In genomic region chr19:56821798-56822447, GRCm38 (mm10) we compare ENCODE assay signal across 8 mouse cellular contexts. TPM values are rescaled to one million over a fixed set of nuclear protein-coding genes. Genes with fewer than 3 reads are reported as not detected.
A peak's percentile ranks its signal among the peaks of the same experiment; 100 is the strongest.
DNase-seq lines count a peak whose midpoint lies in the region; ATAC-seq and TF ChIP-seq lines count a peak whose summit lies in the region.

Gene Ccdc186, minus strand, starts transcription at chr19:56822190.

- in situ Hi-C loops in ES-E14 (cut with MboI; ENCODE audit: low sequenced_read_pairs in 2 of 2, unreplicated experiment in 2 of 2), result no loop called here

- H3K27me3 ChIP-seq in forebrain, embryonic 15.5 days, result no peaks in the 10 kb centered on the region
- no peaks in the 10 kb centered on the region for H3K27me3 ChIP-seq in lung, embryonic 14.5 days (ENCODE audit: insufficient read depth, low read length)
- no peaks in the 10 kb centered on the region; the same call in 1 of the 2 replicates for H3K27me3 ChIP-seq in thymus, adult 2 months (ENCODE audit: control insufficient read depth, insufficient read depth, low read length)

- peak within 1 kb of the TSS; percentile 91 for H3K4me3 ChIP-seq in ES-E14 (ENCODE audit: insufficient read depth in 1 of 2, low read depth in 1 of 2, low read length in 2 of 2, poor library complexity in 1 of 2, severe bottlenecking in 1 of 2)
- H3K4me3 ChIP-seq in forebrain, embryonic 15.5 days, result peak within 1 kb of the TSS; percentile 96
- peak within 1 kb of the TSS; percentile 99 for H3K4me3 ChIP-seq in layer of hippocampus, adult 2 months
- H3K4me3 ChIP-seq in lung, embryonic 14.5 days (ENCODE audit: low read depth, low read length), result peak within 1 kb of the TSS; percentile 99
- peak within 1 kb of the TSS; percentile 88 for H3K4me3 ChIP-seq in olfactory bulb, adult 2 months (ENCODE audit: insufficient read depth, low read depth, low read length)
- H3K4me3 ChIP-seq in thymus, adult 2 months (ENCODE audit: control insufficient read depth, insufficient read depth, low read length), result peak within 1 kb of the TSS; percentile 99

- TF ChIP-seq CTCF in layer of hippocampus, adult 2 months (conservative IDR thresholded peaks at IDR 0.05), result no peak
- no peak for TF ChIP-seq CTCF in lung, embryonic 14.5 days (IDR thresholded peaks at IDR 0.05; ENCODE audit: low read depth)
- TF ChIP-seq CTCF in olfactory bulb, adult 2 months (IDR thresholded peaks at IDR 0.05; ENCODE audit: insufficient read depth, low read depth, low read length), result no peak
- no peak for TF ChIP-seq CTCF in thymus, adult 2 months (IDR thresholded peaks at IDR 0.05; ENCODE audit: borderline replicate concordance, control insufficient read depth, extremely low read depth, insufficient read depth, low read length, poor library complexity)

- H3K9me3 ChIP-seq in ES-E14 (ENCODE audit: control insufficient read depth, insufficient read depth, low read depth, low read length), result no peaks in the 10 kb centered on the region
- no peaks in the 10 kb centered on the region for H3K9me3 ChIP-seq in forebrain, embryonic 15.5 days
- no peaks in the 10 kb centered on the region; the same call in 1 of the 2 replicates for H3K9me3 ChIP-seq in lung, embryonic 14.5 days (ENCODE audit: low read depth, low read length)

- ATAC-seq in forebrain, embryonic 15.5 days (replicated peaks), result peak; percentile 96
- peak; percentile 93 for ATAC-seq in lung, embryonic 14.5 days (ENCODE audit: insufficient read depth)

- intact Hi-C loops in heart, postnatal 25 days (cut with DNase I), result no loop called here

- WGBS in forebrain, embryonic 15.5 days, result under 1% methylated on average over 79 of the region's 79 CpGs
- WGBS in lung, embryonic 14.5 days, result under 1% methylated on average over 79 of the region's 79 CpGs
- WGBS in olfactory bulb, adult 2 months, result under 1% methylated on average over 79 of the region's 79 CpGs
- under 1% methylated on average over 79 of the region's 79 CpGs for WGBS in thymus, adult 2 months

- DNase-seq in ES-E14 (ENCODE audit: low read depth, low spot score), result peak; percentile 92
- peak; percentile 94 for DNase-seq in cerebellum, adult 11-12 months
- peak; percentile 91 for DNase-seq in heart, postnatal 25 days (ENCODE audit: low spot score)
- DNase-seq in layer of hippocampus, adult 2 months (ENCODE audit: low spot score in 2 of 2), result peak; percentile 95
- peak; percentile 99 for DNase-seq in lung, embryonic 14.5 days
- peak; percentile 95 for DNase-seq in thymus, adult 2 months

- no peak within 1 kb of the TSS for H3K27ac ChIP-seq in ES-E14 (ENCODE audit: insufficient read depth, low read depth, low read length, poor library complexity, severe bottlenecking)
- H3K27ac ChIP-seq in forebrain, embryonic 15.5 days (replicated peaks), result peak within 1 kb of the TSS; percentile 93
- H3K27ac ChIP-seq in layer of hippocampus, adult 2 months, result peak within 1 kb of the TSS; percentile 94
- peak within 1 kb of the TSS; percentile 88 for H3K27ac ChIP-seq in lung, embryonic 14.5 days (ENCODE audit: low read depth)
- peak within 1 kb of the TSS; percentile 79 for H3K27ac ChIP-seq in olfactory bulb, adult 2 months (ENCODE audit: insufficient read depth, low read depth, low read length)
- H3K27ac ChIP-seq in thymus, adult 2 months (ENCODE audit: control insufficient read depth, insufficient read depth, low read length), result peak within 1 kb of the TSS; percentile 46

- H3K36me3 ChIP-seq in ES-E14 (ENCODE audit: control insufficient read depth, insufficient read depth, low read length, poor library complexity, severe bottlenecking), result no peaks in the 10 kb centered on the region
- H3K36me3 ChIP-seq in forebrain, embryonic 15.5 days, result no peaks in the 10 kb centered on the region
- H3K36me3 ChIP-seq in lung, embryonic 14.5 days (ENCODE audit: insufficient read depth), result no peaks in the 10 kb centered on the region
- H3K36me3 ChIP-seq in thymus, adult 2 months (ENCODE audit: control insufficient read depth, insufficient read depth, low read length), result no peaks in the 10 kb centered on the region

- H3K4me2 ChIP-seq in forebrain, embryonic 15.5 days (replicated peaks), result peak within 1 kb of the TSS; percentile 61
- H3K4me2 ChIP-seq in lung, embryonic 14.5 days, result peak within 1 kb of the TSS; percentile 70

- TF ChIP-seq POLR2A in olfactory bulb, adult 2 months (IDR thresholded peaks at IDR 0.05; ENCODE audit: insufficient read depth, low read depth, low read length), result peak; percentile 74
- TF ChIP-seq POLR2A in thymus, adult 2 months (IDR thresholded peaks at IDR 0.05; ENCODE audit: control insufficient read depth, extremely low read depth, insufficient read depth, low read length, poor library complexity), result peak; percentile 45; the same call in 1 of the 2 replicates

- peak within 1 kb of the TSS; percentile 96 for H3K9ac ChIP-seq in ES-E14 (ENCODE audit: insufficient read depth, low read depth, low read length, poor library complexity, severe bottlenecking)
- H3K9ac ChIP-seq in forebrain, embryonic 15.5 days (replicated peaks), result peak within 1 kb of the TSS; percentile 94
- H3K9ac ChIP-seq in lung, embryonic 14.5 days, result peak within 1 kb of the TSS; percentile 90

- peaks cover 3% of the 10 kb centered on the region in 2 experiments; a peak in 3 of 4 replicates for H3K4me1 ChIP-seq in ES-E14 (ENCODE audit: control insufficient read depth in 2 of 2, insufficient read depth in 2 of 2, low read length in 2 of 2, poor library complexity in 1 of 2)
- H3K4me1 ChIP-seq in forebrain, embryonic 15.5 days, result peaks cover 42% of the 10 kb centered on the region
- H3K4me1 ChIP-seq in lung, embryonic 14.5 days (ENCODE audit: insufficient read depth), result peaks cover 24% of the 10 kb centered on the region
- H3K4me1 ChIP-seq in olfactory bulb, adult 2 months (ENCODE audit: control insufficient read depth, insufficient read depth, low read length), result peaks cover 12% of the 10 kb centered on the region
- peaks cover 8% of the 10 kb centered on the region for H3K4me1 ChIP-seq in thymus, adult 2 months (replicated peaks; ENCODE audit: control insufficient read depth, insufficient read depth, low read length)

TF ChIP-seq in ES-E14, 5 proteins besides CTCF, POLR2A, EP300 and RAD21:
- no peak for TF ChIP-seq MAFK (IDR thresholded peaks at IDR 0.05; ENCODE audit: insufficient read depth, low read depth, low read length)
- no peak for TF ChIP-seq ZC3H11A (IDR thresholded peaks at IDR 0.05; ENCODE audit: borderline replicate concordance, low read depth, low read length)
- TF ChIP-seq CHD2 (IDR thresholded peaks at IDR 0.05; ENCODE audit: low read depth, low read length), result no peak
- TF ChIP-seq ZNF384 (IDR thresholded peaks at IDR 0.05; ENCODE audit: low read depth, low read length), result no peak
- no peak for TF ChIP-seq HCFC1 (IDR thresholded peaks at IDR 0.05; ENCODE audit: borderline replicate concordance, insufficient read depth, low read length)

RNA-seq across cellular contexts. Expression of gene Ccdc186, which starts in this region (rescaled TPM):
- total RNA-seq in ES-E14 (2012; rRNA removed), result 16.3 and 16.9 TPM in 2 replicates
- polyA plus RNA-seq in forebrain, embryonic 15.5 days (2015; fragmentation: Nextera tagmentation; extraction: Ambion mirVana), result 26.4 and 27.6 TPM in 2 replicates
- total RNA-seq in heart, postnatal 25 days (2021), result 10 to 100 TPM; 26.0 to 30.7 TPM
- 10 to 100 TPM; 49.5 to 51.5 TPM for total RNA-seq in layer of hippocampus, adult 2 months (2021)
- polyA plus RNA-seq in lung, embryonic 14.5 days (2014; fragmentation: Nextera tagmentation; extraction: Ambion mirVana), result 25.0 and 25.2 TPM in 2 replicates
- not detected in 2 replicates for polyA plus RNA-seq in olfactory bulb, adult 2 months (2012; ENCODE audit: insufficient read depth, insufficient read length, low replicate concordance, missing spikeins)
- polyA plus RNA-seq in thymus, adult 2 months (2012; rRNA removed), result 5.7 and 5.9 TPM in 2 replicates
